Mouse (Mus musculus) hindbrain, embryonic 14.5 days (tissue): ENCODE measurements around the gene Kmt5b. TPM values are rescaled to one million over a fixed set of nuclear protein-coding genes. Genes with fewer than 3 reads are reported as not detected.

Experiments used
- ATAC-seq: fragments of 200-750 bp; cut with Nextera tagmentation; 2 replicates; pipeline ENCODE4 v1.8.0; 2017; ENCODE audit warnings: moderate number of reproducible peaks, mild to moderate bottlenecking, moderate TSS enrichment, moderate library complexity; ENCODE audit not compliant: low FRiP score
- DNase-seq: peaks from one replicate; pipeline ENCODE4 v3.0.0-alpha.2; 2015; ENCODE audit warnings: low spot score
- H3K27ac ChIP-seq: fragments of 300-500 bp; sonication (generic); 2 replicates; pipeline ENCODE4 v1.5.1; 2014; ENCODE audit warnings: mild to moderate bottlenecking, moderate library complexity
- H3K27me3 ChIP-seq: fragments of 300-500 bp; sonication (generic); 2 replicates; pipeline ENCODE4 v1.6.1; 2014; ENCODE audit warnings: mild to moderate bottlenecking, low read length, mixed read lengths; ENCODE audit not compliant: control insufficient read depth, insufficient read depth
- H3K36me3 ChIP-seq: fragments of 300-500 bp; sonication (generic); replicated peaks from 2 replicates; pipeline ENCODE4 v1.6.1; 2014; ENCODE audit not compliant: control insufficient read depth, insufficient read depth
- H3K4me1 ChIP-seq: fragments of 300-500 bp; sonication (generic); replicated peaks from 2 replicates; pipeline ENCODE4 v1.6.1; 2014; ENCODE audit warnings: antibody characterized with exemption, low read length, mixed read lengths; ENCODE audit not compliant: control insufficient read depth, insufficient read depth
- H3K4me2 ChIP-seq: fragments of 300-500 bp; sonication (generic); replicated peaks from 2 replicates; pipeline ENCODE4 v1.6.1; 2014; ENCODE audit warnings: mild to moderate bottlenecking, moderate library complexity
- H3K4me3 ChIP-seq: fragments of 300-500 bp; sonication (generic); replicated peaks from 2 replicates; pipeline ENCODE4 v1.5.1; 2014; ENCODE audit warnings: mild to moderate bottlenecking, low read length
- H3K9ac ChIP-seq: fragments of 300-500 bp; sonication (generic); 2 replicates; pipeline ENCODE4 v1.6.1; 2014
- H3K9me3 ChIP-seq: fragments of 300-500 bp; sonication (generic); 2 replicates; pipeline ENCODE4 v1.6.1; 2016; ENCODE audit warnings: low read length; ENCODE audit not compliant: control insufficient read depth
- WGBS: fragments of 180-500 bp; shearing (Covaris S2); extraction: QIAGEN DNeasy Blood & Tissue Kit; methylation state at CpG from one replicate; pipeline ENCODE4 v1.1.7; 2014; 5-methylcytosine and 5-hydroxymethylcytosine counted together
- polyA plus RNA-seq: library from polyadenylated mRNA; unstranded; fragments of >200 nt; fragmentation: Nextera tagmentation; extraction: Ambion mirVana; gene quantifications from 2 replicates; pipeline ENCODE4 v1.2.1, GENCODE M21; 2014

Kmt5b gene
- polyA plus RNA-seq, 1 experiment from 2014 or later = 57.9 TPM

DNA sequence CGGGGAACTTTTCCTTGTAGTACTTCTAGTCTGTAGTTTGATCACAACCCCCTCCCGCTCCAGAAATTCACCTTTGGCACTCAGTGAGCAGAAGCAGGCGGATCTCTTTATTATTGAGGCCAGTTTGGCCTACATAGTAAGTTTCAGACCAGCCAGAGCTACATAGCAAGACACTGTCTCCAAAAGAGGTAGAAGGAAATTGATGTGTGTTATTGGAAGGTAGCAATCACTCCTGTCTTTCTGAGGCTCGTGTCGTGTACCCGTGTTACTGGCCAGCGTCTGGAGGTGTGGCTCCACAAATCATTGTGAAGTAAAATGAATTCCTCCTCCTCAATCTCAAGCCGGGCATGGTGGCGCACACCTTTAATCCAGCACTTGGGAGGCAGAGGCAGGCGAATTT, 85.9 kb downstream of the Kmt5b start:
- ATAC-seq (no peak), DNase-seq (no peak)
- 90% methylated on average over 10 of the region's 10 CpGs for WGBS
- Histone ChIP-seq H3K4me1 (peaks cover 33% of the 10 kb centered on the region), H3K9me3 (no peaks in the 10 kb centered on the region), H3K9ac (no peak overlapping the region), H3K4me3 (peak overlapping the region; percentile 95), H3K4me2 (peak overlapping the region; percentile 72), H3K27ac (no peak overlapping the region), H3K36me3 (no peaks in the 10 kb centered on the region), H3K27me3 (no peaks in the 10 kb centered on the region)

DNA sequence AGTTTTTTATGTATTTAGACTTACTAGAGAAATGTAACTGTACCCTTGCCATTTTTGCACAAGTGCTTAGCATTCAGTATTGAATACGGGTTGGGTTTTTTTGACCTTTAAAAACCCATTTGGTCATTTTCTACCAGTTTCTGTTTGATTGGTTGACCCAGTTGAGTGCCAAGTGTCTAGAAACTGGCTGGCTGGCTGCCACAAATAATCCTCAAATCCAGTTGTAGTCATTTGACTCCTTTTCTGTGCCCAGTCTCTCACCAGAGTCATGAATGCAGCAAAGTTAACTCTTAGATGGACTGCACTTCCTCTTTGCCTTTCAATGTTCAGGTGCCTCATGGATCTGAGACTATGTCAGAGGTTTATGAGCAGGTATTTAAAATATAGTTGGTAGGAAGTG, 86.7 kb downstream of the Kmt5b start:
- 88% methylated on average over 1 of the region's 1 CpGs for WGBS
- H3K36me3 ChIP-seq = no peaks in the 10 kb centered on the region
- H3K9me3 ChIP-seq = no peaks in the 10 kb centered on the region
- H3K4me2 ChIP-seq = peak overlapping the region; percentile 72
- peaks cover 33% of the 10 kb centered on the region for H3K4me1 ChIP-seq
- H3K27ac ChIP-seq = no peak overlapping the region
- H3K4me3 ChIP-seq = no peak overlapping the region
- no peak for ATAC-seq
- no peaks in the 10 kb centered on the region for H3K27me3 ChIP-seq
- DNase-seq = no peak
- no peak overlapping the region for H3K9ac ChIP-seq

DNA sequence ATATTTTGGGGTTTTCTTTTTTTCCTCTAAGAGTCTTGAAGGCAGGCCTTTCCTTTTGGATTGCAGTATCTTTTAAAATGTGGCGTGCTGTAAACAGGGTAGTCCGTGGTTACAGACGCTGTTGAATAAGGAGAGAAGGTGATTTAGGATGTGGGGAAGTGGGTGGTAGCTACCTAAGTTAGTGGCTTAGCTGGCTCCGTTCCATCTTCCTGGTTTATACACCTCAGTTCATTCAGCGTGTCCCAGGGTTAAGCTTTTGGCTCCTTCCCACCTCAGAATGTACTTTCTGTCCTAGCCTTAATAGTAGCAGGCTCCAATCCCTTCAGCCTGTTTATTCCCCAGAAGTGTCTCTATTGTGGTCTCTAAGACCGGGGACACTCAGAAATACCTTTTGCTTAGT, 87.9 kb downstream of the Kmt5b start:
- WGBS = 67% methylated on average over 6 of the region's 6 CpGs
- Histone ChIP-seq H3K27me3 (no peaks in the 10 kb centered on the region), H3K4me3 (no peak overlapping the region), H3K9ac (no peak overlapping the region), H3K27ac (peak overlapping the region; percentile 39; the same call in 1 of the 2 replicates), H3K4me1 (peaks cover 33% of the 10 kb centered on the region), H3K4me2 (no peak overlapping the region), H3K36me3 (no peaks in the 10 kb centered on the region), H3K9me3 (no peaks in the 10 kb centered on the region)
- DNase-seq = no peak
- ATAC-seq = no peak

DNA sequence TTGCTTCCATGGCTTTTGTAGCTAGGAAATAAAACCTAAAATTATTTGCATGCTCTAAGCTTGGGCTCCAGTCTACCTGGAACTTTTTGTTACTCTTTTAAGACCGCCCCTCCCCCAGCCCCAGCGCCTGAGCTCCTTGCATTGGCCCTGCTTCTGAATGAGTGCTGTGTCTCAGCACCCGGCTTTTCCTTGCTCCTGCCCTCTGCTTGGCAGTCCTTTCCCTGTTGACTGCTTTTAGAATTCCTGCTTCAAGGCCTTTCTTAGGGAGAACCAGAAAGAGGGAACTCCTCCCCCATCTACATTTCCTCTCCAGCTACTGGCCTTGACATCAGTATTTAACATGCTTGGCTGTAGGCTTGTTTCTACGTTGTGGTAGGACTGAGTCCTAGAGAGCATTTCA, 88.4 kb downstream of the Kmt5b start:
- Histone ChIP-seq H3K27ac (0 out of 2 replicates have a peak overlapping the region, but pooled peaks have one; percentile 39), H3K4me1 (peaks cover 33% of the 10 kb centered on the region), H3K27me3 (no peaks in the 10 kb centered on the region), H3K9me3 (no peaks in the 10 kb centered on the region), H3K4me3 (no peak overlapping the region), H3K4me2 (no peak overlapping the region), H3K9ac (no peak overlapping the region), H3K36me3 (no peaks in the 10 kb centered on the region)
- DNase-seq (no peak), ATAC-seq (no peak)
- 25% methylated on average over 4 of the region's 4 CpGs for WGBS

DNA sequence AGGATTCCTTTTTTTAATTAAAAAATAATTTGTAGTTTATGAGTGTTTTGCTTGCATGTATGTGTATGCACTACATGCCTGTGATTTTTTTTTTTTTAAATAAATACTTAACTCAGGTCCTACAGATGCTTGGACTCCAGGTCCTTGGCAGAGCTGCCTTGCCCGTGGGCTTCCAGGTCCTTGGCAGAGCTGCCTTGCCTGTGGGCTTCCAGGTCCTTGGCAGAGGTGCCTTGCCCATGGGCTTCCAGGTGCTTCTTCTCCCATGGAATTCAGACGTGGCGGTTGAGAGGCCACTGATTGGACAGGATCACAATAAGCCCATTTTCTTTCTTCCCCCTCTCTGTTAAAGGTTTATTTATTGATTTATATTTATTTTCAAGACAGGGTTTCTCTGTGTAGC, 90.0 kb downstream of the Kmt5b start:
- WGBS = 84% methylated on average over 3 of the region's 3 CpGs
- no peaks in the 10 kb centered on the region for H3K9me3 ChIP-seq

DNA sequence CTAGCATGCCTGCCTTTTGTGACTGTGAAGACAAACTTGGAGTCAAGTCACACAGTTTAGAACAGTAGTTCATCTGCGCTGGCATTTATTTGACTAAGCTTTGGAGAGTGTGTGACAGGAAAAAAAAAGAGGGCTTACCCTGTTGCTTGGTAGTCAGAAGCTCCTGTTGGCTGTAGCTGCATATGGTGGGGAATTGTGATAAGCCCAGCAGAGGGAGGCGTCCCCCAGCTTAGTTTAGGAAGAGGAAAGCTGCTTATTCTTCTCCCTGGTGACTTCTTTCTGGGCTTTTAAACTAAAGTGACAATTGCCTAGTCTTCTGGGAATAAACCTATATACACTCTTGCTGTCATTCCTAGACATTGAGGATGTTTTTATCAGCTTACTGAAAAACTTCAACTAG, 95.5 kb downstream of the Kmt5b start:
- H3K4me3 ChIP-seq = no peak overlapping the region
- H3K27ac ChIP-seq = no peak overlapping the region
- ATAC-seq (no peak), DNase-seq (no peak)
- no peak overlapping the region for H3K9ac ChIP-seq
- H3K36me3 ChIP-seq = peaks cover 16% of the 10 kb centered on the region; the same call in 1 of the 2 replicates
- H3K4me1 ChIP-seq = no peaks in the 10 kb centered on the region
- no peak overlapping the region for H3K4me2 ChIP-seq
- no peaks in the 10 kb centered on the region for H3K27me3 ChIP-seq
- no peaks in the 10 kb centered on the region for H3K9me3 ChIP-seq
- WGBS = 75% methylated on average over 2 of the region's 2 CpGs

More for the DNA sequence above, 90.0 kb downstream of the Kmt5b start:
- no peaks in the 10 kb centered on the region for H3K27me3 ChIP-seq
- H3K9ac ChIP-seq = no peak overlapping the region
- ATAC-seq (no peak), DNase-seq (no peak)
- H3K4me1 ChIP-seq = peaks cover 33% of the 10 kb centered on the region
- H3K4me2 ChIP-seq = no peak overlapping the region
- no peaks in the 10 kb centered on the region; the same call in 1 of the 2 replicates for H3K36me3 ChIP-seq
- H3K4me3 ChIP-seq = no peak overlapping the region
- H3K27ac ChIP-seq = no peak overlapping the region

DNA sequence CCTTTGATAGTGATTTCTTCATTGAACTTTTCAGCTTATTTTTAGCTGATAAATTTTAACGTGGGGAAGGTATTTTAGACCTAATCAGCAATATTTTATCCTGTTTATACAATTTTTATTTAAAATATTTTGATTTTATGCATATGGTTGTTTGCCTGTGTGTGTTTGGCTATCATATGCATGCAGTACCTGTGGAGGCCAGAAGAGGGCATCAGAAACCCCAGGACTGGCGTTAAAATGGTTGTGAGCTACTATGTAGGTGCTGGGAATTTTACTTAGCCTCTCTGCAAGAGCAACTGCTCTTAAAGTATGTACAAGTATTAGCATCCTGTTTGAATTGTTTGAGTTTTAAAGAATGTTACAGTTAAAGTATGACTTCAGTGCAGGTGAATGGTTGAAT, 97.7 kb downstream of the Kmt5b start:
- Histone ChIP-seq H3K9me3 (no peaks in the 10 kb centered on the region), H3K4me3 (no peak overlapping the region), H3K27ac (no peak overlapping the region), H3K9ac (no peak overlapping the region), H3K27me3 (no peaks in the 10 kb centered on the region), H3K36me3 (peaks cover 16% of the 10 kb centered on the region; the same call in 1 of the 2 replicates), H3K4me1 (no peaks in the 10 kb centered on the region), H3K4me2 (no peak overlapping the region)
- 89% methylated on average over 2 of the region's 2 CpGs for WGBS
- no peak for DNase-seq
- no peak for ATAC-seq

Other genes with a start within 250 kb of the Kmt5b start
- 59.9 and 69.8 TPM in 2 replicates for gene Ppp6r3, start 191.7 kb upstream of the Kmt5b start, polyA plus RNA-seq
- gene Lrp5, start 80.9 kb upstream of the Kmt5b start, polyA plus RNA-seq = 1.4 and 1.8 TPM in 2 replicates
- 34.0 and 38.1 TPM in 2 replicates for gene 1810055G02Rik, start 59.1 kb upstream of the Kmt5b start, polyA plus RNA-seq
- gene Chka, start 84.4 kb downstream of the Kmt5b start, polyA plus RNA-seq = 54.7 and 60.8 TPM in 2 replicates
- gene Tcirg1, start 139.7 kb downstream of the Kmt5b start, polyA plus RNA-seq = 11.6 and 13.3 TPM in 2 replicates
- 310 and 332 TPM in 2 replicates for gene Ndufs8, start 145.4 kb downstream of the Kmt5b start, polyA plus RNA-seq
- gene Aldh3b1, start 162.4 kb downstream of the Kmt5b start, polyA plus RNA-seq = 2.4 and 3.3 TPM in 2 replicates
- 9.7 and 10.4 TPM in 2 replicates for gene Unc93b1, start 167.8 kb downstream of the Kmt5b start, polyA plus RNA-seq
- not detected in 2 replicates for gene Aldh3b3, start 191.2 kb downstream of the Kmt5b start, polyA plus RNA-seq
- gene Aldh3b2, start 204.9 kb downstream of the Kmt5b start, polyA plus RNA-seq = 0.13 and 0.32 TPM in 2 replicates
- gene Acy3, start 219.1 kb downstream of the Kmt5b start, polyA plus RNA-seq = 2.1 and 3.6 TPM in 2 replicates
- 0.46 TPM in 2 replicates for gene Tbx10, start 225.3 kb downstream of the Kmt5b start, polyA plus RNA-seq
- gene Nudt8, start 233.2 kb downstream of the Kmt5b start, polyA plus RNA-seq = 23.5 TPM in 2 replicates
- 2.7 and 3.4 TPM in 2 replicates for gene Gm49405, start 233.2 kb downstream of the Kmt5b start, polyA plus RNA-seq
- gene Doc2g, start 235.9 kb downstream of the Kmt5b start, polyA plus RNA-seq = 4.1 and 5.0 TPM in 2 replicates
- gene Ndufv1, start 245.4 kb downstream of the Kmt5b start, polyA plus RNA-seq = 242 and 259 TPM in 2 replicates